Mouse (Mus musculus) liver, embryonic 12.5 days (tissue): Measurements from ENCODE around the gene Spata48. TPM values are rescaled to one million over a fixed set of nuclear protein-coding genes. Genes with fewer than 3 reads are reported as not detected.

Source experiments
- ATAC-seq: fragments of 200-750 bp; cut with Nextera tagmentation; 2 replicates; pipeline ENCODE4 v1.8.0; 2017; ENCODE audit warnings: moderate number of reproducible peaks, mild to moderate bottlenecking, moderate library complexity
- H3K27ac ChIP-seq: fragments of 300-500 bp; sonication (generic); 2 replicates; pipeline ENCODE4 v1.5.1; 2016; ENCODE audit warnings: mild to moderate bottlenecking
- H3K27me3 ChIP-seq: fragments of 300-500 bp; sonication (generic); replicated peaks from 2 replicates; pipeline ENCODE4 v1.6.1; 2016; ENCODE audit warnings: mild to moderate bottlenecking, moderate library complexity
- H3K36me3 ChIP-seq: fragments of 300-500 bp; sonication (generic); 2 replicates; pipeline ENCODE4 v1.6.1; 2016; ENCODE audit warnings: mild to moderate bottlenecking, moderate library complexity
- H3K4me1 ChIP-seq: fragments of 300-500 bp; sonication (generic); 2 replicates; pipeline ENCODE4 v1.6.1; 2016
- H3K4me2 ChIP-seq: fragments of 300-500 bp; sonication (generic); 2 replicates; pipeline ENCODE4 v1.6.1; 2016; ENCODE audit warnings: mild to moderate bottlenecking, moderate library complexity
- H3K4me3 ChIP-seq: fragments of 300-500 bp; sonication (generic); 2 replicates; pipeline ENCODE4 v1.5.1; 2016; ENCODE audit warnings: mild to moderate bottlenecking, moderate library complexity
- H3K9ac ChIP-seq: fragments of 300-500 bp; sonication (generic); 2 replicates; pipeline ENCODE4 v1.6.1; 2016; ENCODE audit warnings: mild to moderate bottlenecking, moderate library complexity
- H3K9me3 ChIP-seq: fragments of 300-500 bp; sonication (generic); replicated peaks from 2 replicates; pipeline ENCODE4 v1.6.1; 2016; ENCODE audit warnings: mild to moderate bottlenecking, moderate library complexity
- WGBS: fragments of 180-500 bp; shearing (Covaris S2); methylation state at CpG from one replicate; pipeline ENCODE4 v1.1.7; 2016; ENCODE audit not compliant: insufficient replicate concordance; 5-methylcytosine and 5-hydroxymethylcytosine counted together
- polyA plus RNA-seq: library from polyadenylated mRNA; unstranded; fragments of >200 nt; fragmentation: Nextera tagmentation; extraction: Ambion mirVana; gene quantifications from 2 replicates; pipeline ENCODE4 v1.2.1, GENCODE M21; 2016

The Spata48 gene
- polyA plus RNA-seq: 0.25 and 0.69 TPM in 2 replicates

GRCm38 (mm10) chr11:11461635-11462560 is at the start of gene Spata48, which contains the start of gene Zpbp:
Gene Spata48 (plus strand): TSS chr11:11462094.
Gene Zpbp (minus strand): TSS chr11:11462408.
- H3K4me1 ChIP-seq: peaks cover 10% of the 10 kb centered on the region
- H3K27me3 ChIP-seq: no peaks in the 10 kb centered on the region
- peak; percentile 98 for ATAC-seq
- 3% methylated on average over 66 of the region's 66 CpGs for WGBS
- H3K36me3 ChIP-seq: no peaks in the 10 kb centered on the region
- peak within 1 kb of the TSS; percentile 81 for H3K4me3 ChIP-seq
- H3K4me2 ChIP-seq: peak within 1 kb of the TSS; percentile 86
- H3K9me3 ChIP-seq: no peaks in the 10 kb centered on the region
- peak within 1 kb of the TSS; percentile 86 for H3K27ac ChIP-seq
- H3K9ac ChIP-seq: peak within 1 kb of the TSS; percentile 82

- Histone ChIP-seq H3K27ac (no peak overlapping the region), H3K4me2 (no peak overlapping the region), H3K27me3 (no peaks in the 10 kb centered on the region), H3K9me3 (no peaks in the 10 kb centered on the region), H3K36me3 (no peaks in the 10 kb centered on the region), H3K4me3 (no peak overlapping the region), H3K9ac (no peak overlapping the region), H3K4me1 (no peaks in the 10 kb centered on the region)
- 55% methylated on average over 5 of the region's 5 CpGs for WGBS
- no peak for ATAC-seq
Measured at GRCm38 (mm10) chr11:11414188-11414587, 47.7 kb upstream of the Spata48 start.

DNA sequence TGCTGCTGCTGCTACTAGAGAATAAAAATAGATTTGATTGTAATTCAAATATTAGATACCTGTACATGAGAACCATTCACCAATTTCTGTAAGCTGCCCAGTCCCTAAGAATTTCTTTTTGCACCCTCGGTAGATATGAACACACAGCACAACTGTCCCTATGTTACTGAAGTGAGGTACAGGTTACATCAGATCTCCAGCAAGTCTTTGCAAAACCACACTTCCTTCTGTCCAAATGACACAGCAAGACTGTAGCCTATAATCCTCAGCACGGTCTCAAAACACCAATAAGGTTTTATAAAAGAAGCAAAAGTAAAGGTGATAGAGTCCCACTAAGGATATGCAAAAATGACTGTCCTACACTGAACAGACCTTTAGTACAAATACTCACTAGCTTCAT is 44.5 kb upstream of the Spata48 start:
- Histone ChIP-seq H3K9me3 (no peaks in the 10 kb centered on the region), H3K9ac (no peak overlapping the region), H3K27ac (no peak overlapping the region), H3K4me1 (no peaks in the 10 kb centered on the region), H3K4me3 (no peak overlapping the region), H3K4me2 (no peak overlapping the region), H3K27me3 (no peaks in the 10 kb centered on the region), H3K36me3 (no peaks in the 10 kb centered on the region)
- ATAC-seq: no peak
- WGBS: 23% methylated on average over 2 of the region's 2 CpGs

GRCm38 (mm10) chr11:11455037-11455436 is 6.9 kb upstream of the Spata48 start:
- no peaks in the 10 kb centered on the region for H3K27me3 ChIP-seq
- no peak overlapping the region for H3K4me3 ChIP-seq
- no peak overlapping the region for H3K27ac ChIP-seq
- no peak overlapping the region for H3K9ac ChIP-seq
- WGBS: 21% methylated on average over 2 of the region's 2 CpGs
- no peak for ATAC-seq
- no peaks in the 10 kb centered on the region for H3K9me3 ChIP-seq
- no peaks in the 10 kb centered on the region for H3K4me1 ChIP-seq
- H3K4me2 ChIP-seq: no peak overlapping the region
- no peaks in the 10 kb centered on the region for H3K36me3 ChIP-seq

DNA sequence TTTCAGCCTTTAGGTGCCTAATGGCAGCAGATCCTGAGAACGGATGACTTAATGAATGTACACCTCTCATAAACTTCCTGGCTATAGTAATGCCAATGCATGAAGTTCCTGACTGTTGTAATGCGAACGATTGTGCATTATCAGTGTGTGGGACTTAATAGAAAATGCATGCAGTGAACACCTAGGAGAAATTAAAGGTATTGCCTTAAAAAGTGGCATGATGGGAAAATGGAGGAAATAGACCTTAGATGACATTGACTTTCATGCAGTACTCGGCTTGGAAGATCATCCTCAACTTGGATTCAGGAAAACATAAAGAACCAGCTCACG is 632 bp downstream of the Spata48 start:
- 66% methylated on average over 5 of the region's 5 CpGs for WGBS
- peak overlapping the region; percentile 82 for H3K9ac ChIP-seq
- H3K4me1 ChIP-seq: peaks cover 10% of the 10 kb centered on the region
- H3K9me3 ChIP-seq: no peaks in the 10 kb centered on the region
- H3K27me3 ChIP-seq: no peaks in the 10 kb centered on the region
- no peaks in the 10 kb centered on the region for H3K36me3 ChIP-seq
- peak overlapping the region; percentile 86 for H3K27ac ChIP-seq
- H3K4me3 ChIP-seq: peak overlapping the region; percentile 81
- H3K4me2 ChIP-seq: peak overlapping the region; percentile 86
- ATAC-seq: no peak

- H3K27me3 ChIP-seq: no peaks in the 10 kb centered on the region
- no peaks in the 10 kb centered on the region for H3K36me3 ChIP-seq
- H3K9me3 ChIP-seq: no peaks in the 10 kb centered on the region
- no peaks in the 10 kb centered on the region for H3K4me1 ChIP-seq
- H3K27ac ChIP-seq: no peak overlapping the region
- H3K4me2 ChIP-seq: no peak overlapping the region
- H3K4me3 ChIP-seq: no peak overlapping the region
- ATAC-seq: no peak
- H3K9ac ChIP-seq: no peak overlapping the region
Measured at GRCm38 (mm10) chr11:11468924-11469323, 7.0 kb downstream of the Spata48 start.

DNA sequence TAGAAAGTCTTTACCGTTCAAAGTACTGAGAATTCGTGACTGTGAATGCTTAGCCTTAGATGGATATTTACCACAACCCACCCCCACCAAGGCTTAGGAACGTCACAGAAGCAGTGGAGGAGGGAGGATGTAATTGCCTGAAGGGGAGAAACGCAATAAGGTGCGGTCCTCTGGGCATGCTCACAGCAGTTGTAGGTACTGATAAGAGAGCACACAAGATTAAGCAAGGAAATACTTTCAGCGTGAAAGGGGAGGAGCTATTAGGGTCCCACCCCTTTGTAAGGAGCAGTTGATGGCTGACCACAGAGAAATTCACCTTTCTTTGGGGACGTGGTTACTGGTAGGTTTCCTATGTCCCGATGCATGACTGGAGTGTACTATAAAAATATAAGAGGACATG is 22.5 kb downstream of the Spata48 start:
- no peak overlapping the region for H3K9ac ChIP-seq
- H3K27me3 ChIP-seq: no peaks in the 10 kb centered on the region
- H3K27ac ChIP-seq: no peak overlapping the region
- ATAC-seq: peak; percentile 79
- H3K4me1 ChIP-seq: peaks cover 8% of the 10 kb centered on the region
- H3K36me3 ChIP-seq: no peaks in the 10 kb centered on the region
- H3K4me3 ChIP-seq: no peak overlapping the region
- no peaks in the 10 kb centered on the region for H3K9me3 ChIP-seq
- 33% methylated on average over 8 of the region's 8 CpGs for WGBS
- peak overlapping the region; percentile 28 for H3K4me2 ChIP-seq

GRCm38 (mm10) chr11:11492044-11492443 is 30.1 kb downstream of the Spata48 start:
- Histone ChIP-seq H3K4me1 (no peaks in the 10 kb centered on the region), H3K4me2 (no peak overlapping the region), H3K9ac (no peak overlapping the region), H3K36me3 (no peaks in the 10 kb centered on the region), H3K27ac (no peak overlapping the region), H3K9me3 (no peaks in the 10 kb centered on the region), H3K27me3 (no peaks in the 10 kb centered on the region), H3K4me3 (no peak overlapping the region)
- ATAC-seq: no peak
- 61% methylated on average over 5 of the region's 5 CpGs for WGBS

GRCm38 (mm10) chr11:11495697-11496096 is 33.8 kb downstream of the Spata48 start:
- Histone ChIP-seq H3K27ac (no peak overlapping the region), H3K4me3 (no peak overlapping the region), H3K27me3 (no peaks in the 10 kb centered on the region), H3K4me2 (no peak overlapping the region), H3K36me3 (no peaks in the 10 kb centered on the region), H3K9ac (no peak overlapping the region), H3K4me1 (peaks cover 3% of the 10 kb centered on the region; the same call in 1 of the 2 replicates), H3K9me3 (no peaks in the 10 kb centered on the region)
- no peak for ATAC-seq
- 79% methylated on average over 2 of the region's 2 CpGs for WGBS

- H3K27me3 ChIP-seq: no peaks in the 10 kb centered on the region
Measured at GRCm38 (mm10) chr11:11499944-11500343, 38.0 kb downstream of the Spata48 start.

DNA sequence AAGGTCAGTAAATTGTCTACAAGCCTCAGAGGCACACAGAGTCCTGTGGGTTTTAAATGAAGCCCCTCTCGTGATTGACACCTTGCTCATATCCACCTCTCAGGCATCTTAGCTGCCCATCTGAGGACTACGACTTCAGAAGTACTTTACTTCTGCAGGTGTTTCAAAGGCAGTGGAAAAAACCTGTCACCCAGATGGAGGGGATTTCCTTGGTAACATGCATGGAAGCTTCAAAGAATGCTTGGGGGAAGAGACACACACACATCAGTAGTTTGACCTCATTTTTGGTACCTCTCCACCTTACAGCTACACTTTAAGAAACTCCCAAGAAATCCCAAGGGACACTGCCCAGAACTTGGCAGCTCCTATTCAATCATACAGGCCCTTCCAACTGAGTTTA is 44.3 kb downstream of the Spata48 start:
- H3K4me1 ChIP-seq: 0 out of 2 replicates have a peak, but pooled peaks cover 9% of the 10 kb centered on the region
- no peak overlapping the region for H3K4me2 ChIP-seq
- 55% methylated on average over 2 of the region's 2 CpGs for WGBS
- H3K4me3 ChIP-seq: no peak overlapping the region
- H3K9ac ChIP-seq: no peak overlapping the region
- no peaks in the 10 kb centered on the region for H3K36me3 ChIP-seq
- H3K9me3 ChIP-seq: no peaks in the 10 kb centered on the region
- no peak overlapping the region for H3K27ac ChIP-seq
- ATAC-seq: no peak
- H3K27me3 ChIP-seq: no peaks in the 10 kb centered on the region

More at GRCm38 (mm10) chr11:11499944-11500343, 38.0 kb downstream of the Spata48 start:
- no peaks in the 10 kb centered on the region for H3K36me3 ChIP-seq
- H3K4me3 ChIP-seq: no peak overlapping the region
- H3K4me1 ChIP-seq: peaks cover 3% of the 10 kb centered on the region; the same call in 1 of the 2 replicates
- ATAC-seq: no peak
- H3K27ac ChIP-seq: no peak overlapping the region
- H3K4me2 ChIP-seq: no peak overlapping the region
- H3K9me3 ChIP-seq: no peaks in the 10 kb centered on the region
- H3K9ac ChIP-seq: no peak overlapping the region
- 15% methylated on average over 10 of the region's 10 CpGs for WGBS

- H3K9ac ChIP-seq: no peak overlapping the region
- no peak overlapping the region for H3K4me3 ChIP-seq
- WGBS: 63% methylated on average over 2 of the region's 2 CpGs
- no peaks in the 10 kb centered on the region for H3K27me3 ChIP-seq
- no peak overlapping the region for H3K4me2 ChIP-seq
- no peaks in the 10 kb centered on the region for H3K36me3 ChIP-seq
- H3K9me3 ChIP-seq: no peaks in the 10 kb centered on the region
- 0 out of 2 replicates have a peak, but pooled peaks cover 9% of the 10 kb centered on the region for H3K4me1 ChIP-seq
- no peak for ATAC-seq
- H3K27ac ChIP-seq: no peak overlapping the region
Measured at GRCm38 (mm10) chr11:11509413-11509812, 47.5 kb downstream of the Spata48 start.
